Mouse (Mus musculus): Measurements from ENCODE around the gene Krtap7-1. TPM values are rescaled to one million over a fixed set of nuclear protein-coding genes. Genes with fewer than 3 reads are reported as not detected.

Krtap7-1 gene
- polyA plus RNA-seq, 1 experiment: not detected

GRCm38 (mm10) chr16:89520996-89521395 lies 12.9 kb upstream of the Krtap7-1 start:
- no peak overlapping the region for H3K27ac ChIP-seq (ENCODE audit: insufficient read depth, low read length)
- no peak overlapping the region for H3K4me3 ChIP-seq (ENCODE audit: extremely low read depth, insufficient read depth, insufficient read length)
- H3K4me1 ChIP-seq (ENCODE audit: control insufficient read depth, insufficient read depth, insufficient read length): no peaks in the 10 kb centered on the region
- no peak for DNase-seq (ENCODE audit: low read depth in 1 of 2, low spot score in 2 of 2)
- H3K36me3 ChIP-seq (ENCODE audit: control insufficient read depth, insufficient read depth, low read length): no peaks in the 10 kb centered on the region
- TF ChIP-seq CTCF (IDR thresholded peaks at IDR 0.05; ENCODE audit: extremely low read depth, insufficient read depth, insufficient read length, insufficient replicate concordance): no peak
- no peak for TF ChIP-seq POLR2A (IDR thresholded peaks at IDR 0.05; ENCODE audit: low read depth, low read length)
- WGBS: 89% methylated on average over 4 of the region's 4 CpGs
- no peaks in the 10 kb centered on the region for H3K27me3 ChIP-seq (ENCODE audit: control insufficient read depth, insufficient read depth, low read length)

DNA sequence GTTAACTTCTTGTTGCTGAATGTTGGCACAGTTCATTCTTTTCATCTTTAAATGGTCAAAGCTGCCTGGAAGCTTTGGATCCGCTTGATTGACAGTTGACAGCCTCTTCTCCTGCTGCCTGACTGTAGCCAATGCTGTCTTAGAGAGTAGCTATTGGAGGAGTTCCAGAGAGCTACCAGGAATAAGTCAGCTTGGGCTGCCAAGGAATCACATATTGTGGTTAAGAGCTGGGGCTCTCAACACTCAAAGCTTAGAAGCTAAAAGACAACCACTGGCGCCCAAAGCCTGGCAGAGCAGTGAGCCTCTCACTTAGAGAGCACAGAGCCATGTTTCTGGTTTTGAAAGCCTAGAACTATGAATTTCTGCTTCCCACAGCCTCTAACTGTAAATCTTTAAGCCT lies 12.4 kb upstream of the Krtap7-1 start:
- H3K4me1 ChIP-seq (ENCODE audit: control insufficient read depth, insufficient read depth, insufficient read length): no peaks in the 10 kb centered on the region
- no peaks in the 10 kb centered on the region for H3K27me3 ChIP-seq (ENCODE audit: control insufficient read depth, insufficient read depth, low read length)
- WGBS: 88% methylated on average over 2 of the region's 2 CpGs
- no peak overlapping the region for H3K4me3 ChIP-seq (ENCODE audit: extremely low read depth, insufficient read depth, insufficient read length)
- no peak for TF ChIP-seq POLR2A (IDR thresholded peaks at IDR 0.05; ENCODE audit: low read depth, low read length)
- TF ChIP-seq CTCF (IDR thresholded peaks at IDR 0.05; ENCODE audit: extremely low read depth, insufficient read depth, insufficient read length, insufficient replicate concordance): no peak
- no peak overlapping the region for H3K27ac ChIP-seq (ENCODE audit: insufficient read depth, low read length)
- no peak for DNase-seq (ENCODE audit: low read depth in 1 of 2, low spot score in 2 of 2)
- H3K36me3 ChIP-seq (ENCODE audit: control insufficient read depth, insufficient read depth, low read length): no peaks in the 10 kb centered on the region

DNA sequence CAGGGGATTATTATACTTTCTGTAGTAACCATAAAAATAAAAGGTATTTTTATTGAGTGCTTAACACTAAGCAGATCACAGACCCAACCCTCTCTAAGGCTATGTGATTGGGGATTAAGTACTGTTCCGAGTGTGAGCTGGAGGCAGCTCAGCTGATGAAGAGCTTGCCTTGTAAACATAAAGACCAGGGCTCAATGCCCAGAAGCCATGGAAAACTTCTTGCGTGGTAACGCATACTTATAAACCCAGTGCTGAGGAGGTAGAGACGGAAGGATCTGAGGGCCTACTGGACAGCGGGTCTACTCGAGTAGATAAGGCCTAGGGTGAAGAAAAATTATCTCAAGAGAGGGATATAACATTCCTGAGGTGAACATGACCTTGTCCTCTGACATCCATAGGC lies 12.0 kb upstream of the Krtap7-1 start:
- Histone ChIP-seq H3K36me3 (ENCODE audit: control insufficient read depth, insufficient read depth, low read length) (no peaks in the 10 kb centered on the region), H3K27me3 (ENCODE audit: control insufficient read depth, insufficient read depth, low read length) (no peaks in the 10 kb centered on the region), H3K4me3 (ENCODE audit: extremely low read depth, insufficient read depth, insufficient read length) (no peak overlapping the region), H3K27ac (ENCODE audit: insufficient read depth, low read length) (no peak overlapping the region), H3K4me1 (ENCODE audit: control insufficient read depth, insufficient read depth, insufficient read length) (no peaks in the 10 kb centered on the region)
- no peak for TF ChIP-seq POLR2A (IDR thresholded peaks at IDR 0.05; ENCODE audit: low read depth, low read length)
- TF ChIP-seq CTCF (IDR thresholded peaks at IDR 0.05; ENCODE audit: extremely low read depth, insufficient read depth, insufficient read length, insufficient replicate concordance): no peak
- DNase-seq (ENCODE audit: low read depth in 1 of 2, low spot score in 2 of 2): no peak
- WGBS: 91% methylated on average over 6 of the region's 6 CpGs

GRCm38 (mm10) chr16:89517635-89518034 lies 9.5 kb upstream of the Krtap7-1 start:
- Histone ChIP-seq H3K27ac (ENCODE audit: insufficient read depth, low read length) (no peak overlapping the region), H3K4me3 (ENCODE audit: extremely low read depth, insufficient read depth, insufficient read length) (no peak overlapping the region), H3K27me3 (ENCODE audit: control insufficient read depth, insufficient read depth, low read length) (no peaks in the 10 kb centered on the region), H3K36me3 (ENCODE audit: control insufficient read depth, insufficient read depth, low read length) (no peaks in the 10 kb centered on the region), H3K4me1 (ENCODE audit: control insufficient read depth, insufficient read depth, insufficient read length) (no peaks in the 10 kb centered on the region)
- no peak for DNase-seq (ENCODE audit: low read depth in 1 of 2, low spot score in 2 of 2)
- no peak for TF ChIP-seq POLR2A (IDR thresholded peaks at IDR 0.05; ENCODE audit: low read depth, low read length)
- TF ChIP-seq CTCF (IDR thresholded peaks at IDR 0.05; ENCODE audit: extremely low read depth, insufficient read depth, insufficient read length, insufficient replicate concordance): no peak
- WGBS: 61% methylated on average over 9 of the region's 9 CpGs

DNA sequence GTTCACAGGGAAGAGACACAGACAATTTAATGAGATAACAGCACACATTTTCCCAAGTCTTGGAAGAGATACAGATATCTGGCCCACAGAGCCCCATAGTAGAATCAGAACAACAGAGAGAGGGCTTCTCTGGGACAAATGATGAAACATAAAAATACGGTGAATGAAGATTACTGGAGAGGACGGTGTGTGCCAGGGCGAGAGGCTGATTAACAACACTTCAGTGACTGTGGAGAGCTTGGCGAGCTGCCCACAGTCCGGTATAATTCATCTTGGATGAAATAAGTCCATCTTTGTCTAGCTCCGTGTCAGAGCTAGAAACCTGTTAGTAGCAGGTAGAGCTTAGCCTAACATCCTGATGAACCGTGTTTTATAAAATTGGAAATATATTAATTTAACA lies 5.3 kb upstream of the Krtap7-1 start:
- TF ChIP-seq CTCF (IDR thresholded peaks at IDR 0.05; ENCODE audit: extremely low read depth, insufficient read depth, insufficient read length, insufficient replicate concordance): no peak
- TF ChIP-seq POLR2A (IDR thresholded peaks at IDR 0.05; ENCODE audit: low read depth, low read length): no peak
- 90% methylated on average over 7 of the region's 7 CpGs for WGBS
- no peaks in the 10 kb centered on the region for H3K4me1 ChIP-seq (ENCODE audit: control insufficient read depth, insufficient read depth, insufficient read length)
- H3K27ac ChIP-seq (ENCODE audit: insufficient read depth, low read length): no peak overlapping the region
- no peak overlapping the region for H3K4me3 ChIP-seq (ENCODE audit: extremely low read depth, insufficient read depth, insufficient read length)
- no peak for DNase-seq (ENCODE audit: low read depth in 1 of 2, low spot score in 2 of 2)
- no peaks in the 10 kb centered on the region for H3K27me3 ChIP-seq (ENCODE audit: control insufficient read depth, insufficient read depth, low read length)
- no peaks in the 10 kb centered on the region for H3K36me3 ChIP-seq (ENCODE audit: control insufficient read depth, insufficient read depth, low read length)

- WGBS: 77% methylated on average over 2 of the region's 2 CpGs
- no peak overlapping the region for H3K4me3 ChIP-seq (ENCODE audit: extremely low read depth, insufficient read depth, insufficient read length)
These were observed 4.6 kb downstream of the Krtap7-1 start for GRCm38 (mm10) chr16:89503571-89503970.

DNA sequence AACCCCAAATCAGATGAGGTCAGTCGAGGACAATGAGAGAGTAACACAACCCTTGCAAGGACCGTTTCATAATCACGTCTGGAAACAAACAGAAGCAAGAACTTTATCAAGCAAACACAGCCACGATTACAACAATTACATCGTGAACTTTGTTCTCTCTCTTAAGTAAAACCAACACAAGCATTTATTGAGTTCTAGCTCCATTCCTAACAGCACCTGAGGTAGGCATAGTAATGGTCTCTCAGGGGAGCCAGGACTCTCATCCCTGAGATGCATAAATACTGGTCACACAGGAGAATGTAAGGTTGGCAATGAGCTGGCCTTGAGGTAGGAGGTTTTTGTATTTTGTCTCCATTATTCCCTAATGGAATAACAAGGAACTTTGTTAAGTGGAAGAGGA lies 6.3 kb downstream of the Krtap7-1 start:
- Histone ChIP-seq H3K27me3 (ENCODE audit: control insufficient read depth, insufficient read depth, low read length) (no peaks in the 10 kb centered on the region), H3K36me3 (ENCODE audit: control insufficient read depth, insufficient read depth, low read length) (no peaks in the 10 kb centered on the region), H3K4me3 (ENCODE audit: extremely low read depth, insufficient read depth, insufficient read length) (no peak overlapping the region), H3K27ac (ENCODE audit: insufficient read depth, low read length) (no peak overlapping the region), H3K4me1 (ENCODE audit: control insufficient read depth, insufficient read depth, insufficient read length) (no peaks in the 10 kb centered on the region)
- DNase-seq (ENCODE audit: low read depth in 1 of 2, low spot score in 2 of 2): no peak
- no peak for TF ChIP-seq POLR2A (IDR thresholded peaks at IDR 0.05; ENCODE audit: low read depth, low read length)
- no peak for TF ChIP-seq CTCF (IDR thresholded peaks at IDR 0.05; ENCODE audit: extremely low read depth, insufficient read depth, insufficient read length, insufficient replicate concordance)
- 77% methylated on average over 5 of the region's 5 CpGs for WGBS

More at GRCm38 (mm10) chr16:89503571-89503970, 4.6 kb downstream of the Krtap7-1 start:
- TF ChIP-seq POLR2A (IDR thresholded peaks at IDR 0.05; ENCODE audit: low read depth, low read length) (no peak), CTCF (IDR thresholded peaks at IDR 0.05; ENCODE audit: extremely low read depth, insufficient read depth, insufficient read length, insufficient replicate concordance) (no peak)
- no peaks in the 10 kb centered on the region for H3K4me1 ChIP-seq (ENCODE audit: control insufficient read depth, insufficient read depth, insufficient read length)
- H3K27me3 ChIP-seq (ENCODE audit: control insufficient read depth, insufficient read depth, low read length): no peaks in the 10 kb centered on the region
- H3K36me3 ChIP-seq (ENCODE audit: control insufficient read depth, insufficient read depth, low read length): no peaks in the 10 kb centered on the region
- DNase-seq (ENCODE audit: low read depth in 1 of 2, low spot score in 2 of 2): no peak
- no peak overlapping the region for H3K27ac ChIP-seq (ENCODE audit: insufficient read depth, low read length)
